Mouse (Mus musculus) spleen, adult 12 weeks (tissue): ENCODE results near the gene Zzef1.
A peak's percentile ranks its signal among the peaks of the same experiment; 100 is the strongest.

ENCODE experiments used
- DNase-seq: peaks from one replicate; pipeline ENCODE4 v3.0.0; 2022; ENCODE audit warnings: low spot score

Gene Zzef1

GRCm38 (mm10) chr11:72955339-72955974 is 159.4 kb downstream of the Zzef1 start:
- DNase-seq: no peak

- no peak for DNase-seq
These were observed 161.3 kb downstream of the Zzef1 start for GRCm38 (mm10) chr11:72957318-72957717.

GRCm38 (mm10) chr11:72959924-72960679 is 164.1 kb downstream of the Zzef1 start:
- no peak for DNase-seq

GRCm38 (mm10) chr11:72960723-72961071 is 164.7 kb downstream of the Zzef1 start:
- no peak for DNase-seq

- peak; percentile 50 for DNase-seq
These were observed 165.3 kb downstream of the Zzef1 start, which contains the start of gene Atp2a3 for GRCm38 (mm10) chr11:72961072-72961980. Gene Atp2a3, plus strand, starts transcription at chr11:72961169.

- no peak for DNase-seq
These were observed 166.4 kb downstream of the Zzef1 start for GRCm38 (mm10) chr11:72962378-72962777.

GRCm38 (mm10) chr11:72963058-72963788 is 167.2 kb downstream of the Zzef1 start:
- DNase-seq: no peak

- no peak for DNase-seq
These were observed 167.8 kb downstream of the Zzef1 start for GRCm38 (mm10) chr11:72963789-72964294.

- no peak for DNase-seq
These were observed 179.0 kb downstream of the Zzef1 start for GRCm38 (mm10) chr11:72974995-72975503.
